Mouse (Mus musculus): ENCODE data around the gene Vmn1r178. TPM values are rescaled to one million over a fixed set of nuclear protein-coding genes. Genes with fewer than 3 reads are reported as not detected.

Vmn1r178 gene
- not detected in 2 replicates for polyA plus RNA-seq (2012; rRNA removed)

DNA sequence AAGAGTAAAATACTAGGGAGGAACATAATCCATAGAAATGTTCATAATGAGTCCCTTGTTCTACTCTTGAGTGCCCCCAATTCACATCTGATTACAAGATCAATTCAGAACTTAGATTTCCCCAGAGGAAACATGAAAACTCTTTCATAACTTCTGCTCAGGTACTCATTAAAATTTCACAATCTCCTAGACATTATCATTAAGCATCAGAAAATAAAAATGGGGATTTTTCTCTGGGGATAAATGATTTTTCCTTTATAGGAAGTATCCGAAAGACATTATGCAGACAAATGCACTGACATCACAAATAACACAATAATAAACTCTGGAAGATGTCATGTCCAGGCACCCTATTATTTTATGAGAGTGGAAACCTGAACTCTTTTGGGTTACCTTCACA, at the start of gene Vmn1r178:
TSS of gene Vmn1r178 (plus strand) at position 301 of the 400 bp plus-strand sequence.

DNA sequence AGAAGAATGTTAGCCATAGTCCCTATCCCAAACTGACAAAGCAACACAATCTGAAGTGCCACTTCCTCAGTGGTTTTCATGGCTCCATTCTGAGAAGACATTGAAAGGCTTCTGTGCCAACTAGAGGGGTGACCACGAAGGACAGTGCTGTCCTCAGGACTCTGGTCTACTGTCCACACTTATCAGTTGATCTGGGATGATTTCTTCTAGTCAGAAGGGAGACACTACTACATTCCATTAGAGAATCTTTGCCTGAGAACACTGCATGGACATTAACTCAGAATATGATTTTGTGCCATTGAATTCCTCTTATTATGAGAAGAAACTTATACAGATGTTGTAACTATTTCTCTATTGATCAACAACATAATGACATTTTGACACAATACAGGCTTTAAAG, 25.5 kb upstream of the Vmn1r178 start, which contains the start of gene Vmn1r177:
TSS of gene Vmn1r177 (minus strand) at position 101 of the 400 bp plus-strand sequence.

DNA sequence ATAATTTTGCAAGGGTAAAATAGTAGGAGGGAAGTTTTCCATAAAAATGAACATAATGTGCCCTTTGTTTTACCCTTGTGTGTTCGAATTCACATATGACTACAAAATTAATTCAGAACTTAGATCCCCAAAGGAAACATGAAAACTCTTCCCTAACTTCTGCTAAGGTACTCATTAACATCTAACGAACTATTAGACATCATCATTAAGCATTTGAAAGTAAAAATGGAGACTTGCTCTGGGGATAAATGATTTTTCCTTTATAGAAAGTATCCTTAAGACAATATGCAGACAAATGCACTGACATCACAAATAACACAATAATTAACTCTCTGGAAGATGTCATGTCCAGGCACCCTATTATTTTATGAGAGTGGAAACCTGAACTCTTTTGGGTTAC, 34.9 kb downstream of the Vmn1r178 start, which contains the start of gene Vmn1r179:
TSS of gene Vmn1r179 (plus strand) at position 301 of the 400 bp plus-strand sequence.

Other genes starting within 250 kb of the Vmn1r178 start
- not detected in 2 replicates for gene Vmn1r172, start 233.7 kb upstream of the Vmn1r178 start, polyA plus RNA-seq (2012; rRNA removed)
- gene Vmn1r173, start 191.3 kb upstream of the Vmn1r178 start, polyA plus RNA-seq (2012; rRNA removed) = not detected in 2 replicates
- gene Vmn1r174, start 139.7 kb upstream of the Vmn1r178 start, polyA plus RNA-seq (2012; rRNA removed) = not detected in 2 replicates
- gene Vmn1r175, start 81.4 kb upstream of the Vmn1r178 start, polyA plus RNA-seq (2012; rRNA removed) = not detected in 2 replicates
- gene Vmn1r176, start 54.6 kb upstream of the Vmn1r178 start, polyA plus RNA-seq (2012; rRNA removed) = not detected in 2 replicates
- not detected in 2 replicates for gene Vmn1r177, start 25.6 kb upstream of the Vmn1r178 start, polyA plus RNA-seq (2012; rRNA removed)
- not detected in 2 replicates for gene Vmn1r179, start 35.0 kb downstream of the Vmn1r178 start, polyA plus RNA-seq (2012; rRNA removed)
- not detected in 2 replicates for gene Vmn1r180, start 58.6 kb downstream of the Vmn1r178 start, polyA plus RNA-seq (2012; rRNA removed)
- gene Vmn1r181, start 82.6 kb downstream of the Vmn1r178 start, polyA plus RNA-seq (2012; rRNA removed) = not detected in 2 replicates
- not detected in 2 replicates for gene V1rd19, start 109.7 kb downstream of the Vmn1r178 start, polyA plus RNA-seq (2012; rRNA removed)
- not detected in 2 replicates for gene Vmn1r183, start 161.2 kb downstream of the Vmn1r178 start, polyA plus RNA-seq (2012; rRNA removed)
- gene Zfp180, start 189.9 kb downstream of the Vmn1r178 start, polyA plus RNA-seq (2012; rRNA removed) = 5.7 and 6.0 TPM in 2 replicates
- 0.49 and 0.68 TPM in 2 replicates for gene Zfp112, start 220.3 kb downstream of the Vmn1r178 start, polyA plus RNA-seq (2012; rRNA removed)
- gene Zfp235, start 242.2 kb downstream of the Vmn1r178 start, polyA plus RNA-seq (2012; rRNA removed) = 2.6 and 2.7 TPM in 2 replicates

All from liver, embryonic 18 days (tissue).